Mouse (Mus musculus) intestine, postnatal 0 days (tissue): Measurements from ENCODE around the gene Tox2. TPM values are rescaled to one million over a fixed set of nuclear protein-coding genes. Genes with fewer than 3 reads are reported as not detected.

Experiments
- ATAC-seq: fragments of 200-750 bp; cut with Nextera tagmentation; 2 replicates; pipeline ENCODE4 v1.8.0; 2017; ENCODE audit warnings: mild to moderate bottlenecking, moderate TSS enrichment, moderate library complexity
- H3K27ac ChIP-seq: fragments of 300-500 bp; sonication (generic); 2 replicates; pipeline ENCODE4 v1.5.1; 2014; ENCODE audit warnings: mild to moderate bottlenecking, low read depth, low read length, moderate library complexity
- H3K27me3 ChIP-seq: fragments of 300-500 bp; sonication (generic); replicated peaks from 2 replicates; pipeline ENCODE4 v1.6.1; 2014; ENCODE audit warnings: low read length, mixed read lengths; ENCODE audit not compliant: control insufficient read depth, insufficient read depth
- H3K36me3 ChIP-seq: fragments of 300-500 bp; sonication (generic); 2 replicates; pipeline ENCODE4 v1.6.1; 2014; ENCODE audit warnings: mild to moderate bottlenecking, moderate library complexity; ENCODE audit not compliant: control insufficient read depth, insufficient read depth
- H3K4me1 ChIP-seq: fragments of 300-500 bp; sonication (generic); replicated peaks from 2 replicates; pipeline ENCODE4 v1.6.1; 2014; ENCODE audit warnings: antibody characterized with exemption, low read length, mixed read lengths; ENCODE audit not compliant: control insufficient read depth, insufficient read depth
- H3K4me2 ChIP-seq: fragments of 300-500 bp; sonication (generic); replicated peaks from 2 replicates; pipeline ENCODE4 v1.6.1; 2014; ENCODE audit warnings: low read depth, mild to moderate bottlenecking, moderate library complexity
- H3K4me3 ChIP-seq: fragments of 300-500 bp; sonication (generic); 2 replicates; pipeline ENCODE4 v1.5.1; 2014; ENCODE audit warnings: low read depth, low read length
- H3K9ac ChIP-seq: fragments of 300-500 bp; sonication (generic); 2 replicates; pipeline ENCODE4 v1.6.1; 2014; ENCODE audit warnings: mild to moderate bottlenecking, low read depth, low read length
- H3K9me3 ChIP-seq: fragments of 300-500 bp; sonication (generic); 2 replicates; pipeline ENCODE4 v1.6.1; 2016; ENCODE audit warnings: mixed run types; ENCODE audit not compliant: control insufficient read depth
- CTCF ChIP-seq: sonication (generic); IDR thresholded peaks from 2 replicates; pipeline ENCODE4 v1.5.1; 2016; ENCODE audit warnings: low read depth, mild to moderate bottlenecking, control low read depth, antibody characterized with exemption, moderate library complexity
- WGBS: fragments of 180-500 bp; shearing (Covaris S2); extraction: QIAGEN DNeasy Blood & Tissue Kit; methylation state at CpG from one replicate; pipeline ENCODE4 v1.1.7; 2014; 5-methylcytosine and 5-hydroxymethylcytosine counted together
- polyA plus RNA-seq: library from polyadenylated mRNA; unstranded; fragments of >200 nt; fragmentation: Nextera tagmentation; extraction: Ambion mirVana; gene quantifications from 2 replicates; pipeline ENCODE4 v1.2.1, GENCODE M21; 2015

Tox2 gene
- polyA plus RNA-seq, 1 experiment from 2014 or later = 3.3 TPM

DNA sequence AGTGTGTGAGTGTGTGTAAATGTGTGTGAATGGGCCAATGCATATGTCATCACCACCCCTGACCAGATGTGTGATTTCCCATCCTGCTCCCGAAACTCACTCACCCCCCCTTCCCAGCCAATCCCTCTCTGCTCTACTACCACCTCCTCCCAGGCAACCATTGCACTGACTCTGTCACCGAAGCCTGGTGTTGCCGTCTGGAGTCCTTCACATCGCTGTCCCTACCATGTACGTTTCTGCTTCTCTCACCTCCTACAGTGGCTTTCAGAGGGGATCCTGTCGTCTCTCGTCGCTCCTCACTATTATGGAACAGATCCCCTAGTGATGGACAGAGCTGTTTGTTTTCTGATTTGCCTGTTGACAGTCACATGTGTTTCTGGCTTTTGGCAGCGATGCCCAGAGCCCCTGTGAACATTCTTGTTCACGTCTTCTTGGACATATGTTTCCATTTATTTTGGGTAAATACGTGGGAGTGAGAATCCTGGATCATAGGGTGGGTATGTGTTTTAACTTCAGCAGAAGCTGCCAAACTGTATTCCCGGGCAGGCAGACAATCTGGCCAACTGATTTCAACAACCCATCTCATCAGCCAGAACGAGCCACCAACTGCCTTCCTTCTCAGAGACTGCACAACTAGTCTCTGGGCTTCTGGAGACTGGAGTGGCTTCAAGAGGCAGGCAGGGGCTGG is 129.6 kb downstream of the Tox2 start:
- H3K27ac ChIP-seq = no peak overlapping the region
- H3K27me3 ChIP-seq = peaks cover 2% of the 10 kb centered on the region; the same call in 1 of the 2 replicates
- WGBS = 64% methylated on average over 13 of the region's 13 CpGs
- TF ChIP-seq CTCF = no peak
- H3K9ac ChIP-seq = no peak overlapping the region
- no peaks in the 10 kb centered on the region for H3K4me1 ChIP-seq
- H3K36me3 ChIP-seq = no peaks in the 10 kb centered on the region
- H3K4me2 ChIP-seq = no peak overlapping the region
- no peaks in the 10 kb centered on the region for H3K9me3 ChIP-seq
- ATAC-seq = no peak
- no peak overlapping the region for H3K4me3 ChIP-seq

DNA sequence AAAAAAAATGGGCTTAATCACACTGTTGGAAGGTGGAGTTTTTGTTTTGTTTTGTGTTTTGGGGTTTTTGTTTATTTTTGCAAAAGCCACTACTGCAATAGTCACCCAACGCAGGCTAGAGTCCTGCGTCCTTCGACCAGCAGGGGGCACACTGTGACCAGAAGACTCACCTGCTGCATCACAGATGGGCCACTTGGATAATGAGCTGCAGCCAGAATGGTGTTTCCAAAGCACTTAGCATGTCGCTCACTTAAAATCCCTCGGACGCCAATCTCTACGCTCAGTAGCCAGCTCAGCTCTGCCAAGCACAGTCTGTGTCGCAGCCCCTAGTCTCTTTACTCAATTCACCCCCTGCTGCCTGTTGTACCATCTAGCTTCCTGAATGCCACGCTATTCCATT is 137.3 kb downstream of the Tox2 start:
- TF ChIP-seq CTCF = peak; percentile 94
- no peak; the same call in 1 of the 2 replicates for ATAC-seq
- Histone ChIP-seq H3K4me3 (no peak overlapping the region), H3K27ac (no peak overlapping the region), H3K27me3 (peaks cover 25% of the 10 kb centered on the region), H3K36me3 (no peaks in the 10 kb centered on the region), H3K4me1 (no peaks in the 10 kb centered on the region), H3K9ac (no peak overlapping the region), H3K4me2 (no peak overlapping the region), H3K9me3 (no peaks in the 10 kb centered on the region)
- WGBS = 20% methylated on average over 9 of the region's 9 CpGs

DNA sequence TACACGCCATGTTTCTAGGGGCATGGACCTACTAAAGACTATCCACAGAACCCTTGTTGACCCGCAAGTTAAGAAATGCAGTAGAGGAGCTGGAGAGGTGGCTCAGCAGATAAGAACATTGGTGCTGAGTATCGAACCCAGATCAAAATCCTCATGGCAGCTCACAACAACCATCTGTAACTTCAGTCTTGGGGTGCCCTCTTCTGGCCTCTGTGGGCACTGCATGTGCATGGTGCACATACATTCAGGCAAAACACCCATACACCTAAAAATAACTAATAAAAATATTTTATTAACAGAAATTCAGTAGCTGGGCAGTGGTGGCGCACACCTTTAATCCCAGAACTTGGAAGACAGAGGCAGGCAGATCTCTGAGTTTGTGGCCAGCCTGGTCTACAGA is 140.7 kb downstream of the Tox2 start:
- WGBS = 93% methylated on average over 4 of the region's 4 CpGs
- ATAC-seq = no peak
- no peak overlapping the region for H3K27ac ChIP-seq
- H3K9me3 ChIP-seq = no peaks in the 10 kb centered on the region
- H3K4me1 ChIP-seq = no peaks in the 10 kb centered on the region
- no peak overlapping the region for H3K9ac ChIP-seq
- peaks cover 14% of the 10 kb centered on the region for H3K27me3 ChIP-seq
- no peaks in the 10 kb centered on the region for H3K36me3 ChIP-seq
- peak; percentile 55 for TF ChIP-seq CTCF
- no peak overlapping the region for H3K4me2 ChIP-seq
- no peak overlapping the region for H3K4me3 ChIP-seq

DNA sequence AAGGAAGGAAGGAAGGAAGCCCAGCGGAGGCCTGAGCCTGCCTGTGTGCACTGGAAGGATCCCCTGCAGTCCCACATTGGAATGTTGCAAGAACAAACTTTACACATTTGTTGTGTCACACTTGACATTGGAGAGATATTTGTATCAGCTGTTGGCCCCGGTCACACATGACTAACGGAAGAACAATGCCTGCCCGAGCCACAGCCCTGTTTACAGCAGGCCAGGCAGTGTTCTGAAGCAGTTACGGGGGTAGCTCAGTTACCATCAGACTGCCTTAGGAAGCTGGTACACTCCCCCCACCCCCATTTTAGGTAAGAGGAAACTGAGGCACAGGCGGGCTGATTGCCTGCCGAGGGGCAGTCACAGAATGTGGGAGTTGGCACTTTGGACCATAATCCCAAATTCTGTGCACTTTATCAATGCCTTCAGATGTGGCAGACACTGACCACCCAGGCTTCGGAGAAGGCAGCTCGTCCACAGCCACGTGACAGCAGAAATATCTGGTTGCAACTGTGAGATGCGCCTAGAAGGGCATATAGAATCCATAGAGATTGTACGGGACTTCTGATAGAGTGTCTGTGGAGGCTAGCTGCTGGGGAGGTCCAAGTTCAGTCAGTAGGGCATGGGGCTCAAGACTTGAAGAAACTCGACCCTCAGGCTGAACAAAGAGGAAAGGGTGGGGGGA is 142.2 kb downstream of the Tox2 start:
- Histone ChIP-seq H3K27me3 (peaks cover under 1% of the 10 kb centered on the region; the same call in 1 of the 2 replicates), H3K4me2 (no peak overlapping the region), H3K4me1 (no peaks in the 10 kb centered on the region), H3K36me3 (no peaks in the 10 kb centered on the region), H3K4me3 (no peak overlapping the region), H3K9ac (no peak overlapping the region), H3K27ac (no peak overlapping the region), H3K9me3 (no peaks in the 10 kb centered on the region)
- no peak for ATAC-seq
- WGBS = 66% methylated on average over 13 of the region's 13 CpGs
- TF ChIP-seq CTCF = no peak

DNA sequence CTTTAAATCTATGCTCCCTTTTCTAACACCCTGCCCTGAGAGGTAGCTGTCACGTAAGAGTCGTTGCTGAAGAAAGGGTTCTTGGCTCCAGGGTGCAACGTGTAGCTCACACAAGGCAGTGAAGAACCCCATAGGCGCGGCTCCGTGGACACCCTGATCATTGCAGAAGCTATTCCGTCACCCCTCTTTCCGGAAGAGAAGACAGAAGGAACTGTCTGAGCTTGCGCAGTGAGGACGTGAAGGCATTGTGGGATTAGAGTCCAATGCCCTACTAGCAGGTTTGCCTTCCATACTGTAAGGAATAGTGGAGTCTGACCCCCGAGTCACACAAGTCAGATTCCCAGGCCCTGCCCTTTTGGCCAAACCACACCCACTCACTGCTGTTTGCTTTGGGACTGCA is 143.6 kb downstream of the Tox2 start:
- Histone ChIP-seq H3K27me3 (no peaks in the 10 kb centered on the region), H3K36me3 (no peaks in the 10 kb centered on the region), H3K9ac (no peak overlapping the region), H3K9me3 (no peaks in the 10 kb centered on the region), H3K27ac (no peak overlapping the region), H3K4me1 (no peaks in the 10 kb centered on the region), H3K4me2 (no peak overlapping the region), H3K4me3 (no peak overlapping the region)
- 66% methylated on average over 11 of the region's 11 CpGs for WGBS
- no peak for ATAC-seq
- TF ChIP-seq CTCF = no peak

DNA sequence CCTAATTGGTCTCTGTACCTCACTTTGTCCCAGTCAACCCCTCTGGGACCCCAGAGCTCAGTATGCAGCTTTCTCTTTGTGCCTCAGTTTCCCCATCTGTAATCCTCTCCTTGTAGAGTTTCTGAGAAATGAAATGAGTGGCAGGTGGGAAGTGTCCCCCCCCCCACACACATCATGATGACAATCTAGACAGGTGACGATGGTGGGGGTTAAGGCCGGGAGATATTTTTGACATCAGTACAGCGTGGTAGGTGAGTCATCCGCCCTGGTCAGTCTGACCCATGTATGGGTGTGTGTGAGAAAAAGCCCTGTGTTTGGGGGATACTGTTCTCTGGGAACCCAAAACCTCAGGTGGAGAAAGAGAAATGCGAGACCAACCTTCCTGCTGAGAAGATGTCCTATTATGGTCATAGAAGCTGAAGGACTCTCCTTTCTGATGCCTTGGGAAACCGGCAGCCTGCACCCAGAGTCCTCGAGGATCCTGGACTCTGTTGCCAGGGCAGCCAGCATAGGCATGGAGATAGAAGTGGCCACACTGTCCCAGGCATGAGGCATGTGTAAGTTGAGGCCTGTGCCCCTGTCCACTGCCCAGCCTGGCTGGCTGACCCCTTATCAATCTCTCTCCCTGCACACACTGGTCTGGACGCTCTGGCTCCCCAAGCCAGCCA is 144.7 kb downstream of the Tox2 start:
- ATAC-seq = no peak
- WGBS = 82% methylated on average over 8 of the region's 8 CpGs
- H3K27ac ChIP-seq = no peak overlapping the region
- no peak overlapping the region for H3K9ac ChIP-seq
- no peak overlapping the region for H3K4me2 ChIP-seq
- H3K27me3 ChIP-seq = no peaks in the 10 kb centered on the region
- no peaks in the 10 kb centered on the region for H3K4me1 ChIP-seq
- no peak for TF ChIP-seq CTCF
- H3K9me3 ChIP-seq = no peaks in the 10 kb centered on the region
- H3K36me3 ChIP-seq = no peaks in the 10 kb centered on the region
- no peak overlapping the region for H3K4me3 ChIP-seq
